Mouse (Mus musculus): ENCODE measurements at regions not wholly inside any gene's neighbourhood (a gene's known extent, or its start where the extent isn't known, plus 50 kb on each side); places are given as distances from the start of the nearest gene placed in this dataset.
"Not testable (repeated sequence)": the region's sequence is repeated elsewhere in the genome, so short reads cannot be mapped to it uniquely, and the experiment has no call there.

GRCm38 (mm10) chr12:115861759-115862158 lies 185.8 kb upstream of the Zfp386 start:
- peak; percentile 32 for DNase-seq (ENCODE audit: low read depth)

GRCm38 (mm10) chr12:115865059-115865756 lies 182.3 kb upstream of the Zfp386 start:
- not testable (repeated sequence) for DNase-seq (ENCODE audit: low read depth)

GRCm38 (mm10) chr12:115868631-115869030 lies 178.9 kb upstream of the Zfp386 start:
- DNase-seq (ENCODE audit: low read depth): peak; percentile 34

GRCm38 (mm10) chr12:115872451-115872850 lies 175.1 kb upstream of the Zfp386 start:
- DNase-seq (ENCODE audit: low read depth): not testable (repeated sequence)

- not testable (repeated sequence) for DNase-seq (ENCODE audit: low read depth)
Observed at GRCm38 (mm10) chr12:115873976-115874375, 173.5 kb upstream of the Zfp386 start.

GRCm38 (mm10) chr12:115883719-115884118 lies 163.8 kb upstream of the Zfp386 start:
- no peak for DNase-seq (ENCODE audit: low read depth)

- peak; percentile 44 for DNase-seq (ENCODE audit: low read depth)
Observed at GRCm38 (mm10) chr12:115887976-115888375, 159.5 kb upstream of the Zfp386 start.

- DNase-seq (ENCODE audit: low read depth): not testable (repeated sequence)
Observed at GRCm38 (mm10) chr12:115892656-115893055, 154.9 kb upstream of the Zfp386 start.

- DNase-seq (ENCODE audit: low read depth): not testable (repeated sequence)
Observed at GRCm38 (mm10) chr12:115912226-115912625, 135.3 kb upstream of the Zfp386 start.

- DNase-seq (ENCODE audit: low read depth): not testable (repeated sequence)
Observed at GRCm38 (mm10) chr12:115915420-115915819, 132.1 kb upstream of the Zfp386 start.

GRCm38 (mm10) chr12:115920119-115920518 lies 127.4 kb upstream of the Zfp386 start:
- peak; percentile 64 for DNase-seq (ENCODE audit: low read depth)

GRCm38 (mm10) chr12:115923999-115924398 lies 123.5 kb upstream of the Zfp386 start:
- peak; percentile 54 for DNase-seq (ENCODE audit: low read depth)

- DNase-seq (ENCODE audit: low read depth): not testable (repeated sequence)
Observed at GRCm38 (mm10) chr12:115925542-115925941, 122.0 kb upstream of the Zfp386 start.

- DNase-seq (ENCODE audit: low read depth): peak; percentile 69
Observed at GRCm38 (mm10) chr12:115952325-115952724, 95.2 kb upstream of the Zfp386 start.

GRCm38 (mm10) chr12:115955477-115956177 lies 91.9 kb upstream of the Zfp386 start:
- peak; percentile 58 for DNase-seq (ENCODE audit: low read depth)

- not testable (repeated sequence) for DNase-seq (ENCODE audit: low read depth)
Observed at GRCm38 (mm10) chr12:115963701-115964100, 83.8 kb upstream of the Zfp386 start.

- peak; percentile 32 for DNase-seq (ENCODE audit: low read depth)
Observed at GRCm38 (mm10) chr12:115967522-115967921, 80.0 kb upstream of the Zfp386 start.

Measured in naive thymus-derived CD4-positive, alpha-beta T cell, adult 2 months (primary cell).